Mouse (Mus musculus): Measurements from ENCODE around the gene Gata3. TPM values are rescaled to one million over a fixed set of nuclear protein-coding genes. Genes with fewer than 3 reads are reported as not detected.
A peak's percentile ranks its signal among the peaks of the same experiment; 100 is the strongest.

Gata3 gene
- polyA plus RNA-seq, 1 experiment from 2014 or later: 15.7 TPM

DNA sequence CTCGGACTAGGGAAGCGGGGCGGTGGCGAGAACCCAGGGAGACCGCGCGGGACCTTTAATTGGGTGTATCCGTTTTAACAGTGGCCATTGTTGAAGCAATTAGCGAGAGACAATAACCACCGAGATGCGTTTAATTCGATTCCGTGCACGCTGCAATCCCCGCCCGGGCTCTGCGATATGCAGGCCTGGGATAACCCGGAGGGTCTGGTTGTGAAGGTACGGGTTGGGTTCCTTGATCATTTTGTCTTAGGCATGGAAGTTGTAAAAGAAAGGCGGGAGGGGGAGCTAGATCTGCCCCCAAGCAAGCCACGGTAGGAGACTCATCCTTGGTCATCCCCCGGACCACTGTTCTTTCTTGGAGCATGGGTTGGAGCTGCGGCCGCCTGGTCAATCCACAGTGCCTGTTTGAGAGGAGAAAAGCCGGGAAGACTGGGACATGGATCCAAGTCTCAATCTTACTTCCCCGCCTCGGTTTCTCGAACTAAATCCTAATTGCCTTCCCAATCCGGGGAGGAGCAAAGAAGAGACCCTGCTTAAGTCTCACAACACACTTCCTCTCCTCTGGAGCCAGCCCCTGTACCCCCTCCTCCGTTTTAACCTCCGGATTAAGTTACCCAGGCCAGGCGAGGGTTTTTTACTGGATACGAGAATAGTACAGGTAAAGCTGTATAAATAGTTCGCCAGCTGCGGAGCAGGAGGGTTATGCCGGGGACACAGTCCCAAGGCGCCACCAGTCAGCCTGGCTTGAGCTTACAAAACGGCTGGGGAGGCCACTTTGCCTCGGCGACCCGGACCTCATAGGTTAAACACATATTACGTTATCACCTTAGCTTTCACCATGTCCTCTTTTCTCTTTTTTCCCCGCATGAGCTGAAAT is 6.7 kb downstream of the Gata3 start:
- Histone ChIP-seq H3K4me1 (ENCODE audit: control insufficient read depth, insufficient read depth, low read length) (peaks cover 20% of the 10 kb centered on the region; the same call in 1 of the 2 replicates), H3K27me3 (replicated peaks; ENCODE audit: control insufficient read depth, insufficient read depth, low read length) (peaks cover 91% of the 10 kb centered on the region), H3K36me3 (ENCODE audit: control insufficient read depth, insufficient read depth, low read length) (no peaks in the 10 kb centered on the region), H3K4me2 (ENCODE audit: low read depth, low read length) (peak overlapping the region; percentile 77), H3K9ac (ENCODE audit: low read depth, low read length) (peak overlapping the region; percentile 55), H3K4me3 (ENCODE audit: low read depth, low read length) (peak overlapping the region; percentile 39), H3K9me3 (ENCODE audit: control insufficient read depth, low read length) (no peaks in the 10 kb centered on the region), H3K27ac (replicated peaks; ENCODE audit: low read depth, low read length) (no peak overlapping the region)
- ATAC-seq (ENCODE audit: low read depth) (no peak), DNase-seq (ENCODE audit: low spot score) (no peak)
- WGBS: under 1% methylated on average over 43 of the region's 43 CpGs

DNA sequence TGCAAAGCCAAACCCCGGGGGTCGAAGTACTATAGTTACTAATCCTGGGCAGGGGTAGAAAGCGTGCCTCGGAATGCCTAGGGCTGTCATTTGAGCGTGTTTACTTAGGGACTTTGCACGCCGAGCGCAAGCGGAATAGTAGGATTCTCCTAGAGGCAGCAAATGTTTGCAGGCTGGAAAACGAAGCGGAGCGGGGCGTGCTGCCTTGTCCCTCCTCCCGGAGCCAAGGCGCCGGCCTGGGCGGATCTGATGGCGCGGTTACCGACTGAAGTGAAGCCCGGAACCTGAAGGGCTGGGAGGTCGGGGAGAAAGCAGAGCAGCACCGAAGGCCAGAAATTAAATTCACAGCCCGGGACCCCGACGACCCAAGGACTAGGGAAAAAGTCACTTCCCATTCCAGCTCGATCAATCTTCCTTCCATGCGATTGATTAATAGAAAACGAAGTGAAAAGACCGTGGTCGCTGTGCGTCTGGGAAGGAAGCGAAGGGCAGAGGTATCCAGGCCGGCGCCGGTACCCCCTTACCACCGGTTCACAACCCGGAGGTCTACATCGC is 7.4 kb downstream of the Gata3 start:
- H3K4me2 ChIP-seq (ENCODE audit: low read depth, low read length): peak overlapping the region; percentile 77
- no peaks in the 10 kb centered on the region for H3K36me3 ChIP-seq (ENCODE audit: control insufficient read depth, insufficient read depth, low read length)
- peak overlapping the region; percentile 39 for H3K4me3 ChIP-seq (ENCODE audit: low read depth, low read length)
- ATAC-seq (ENCODE audit: low read depth) (no peak), DNase-seq (ENCODE audit: low spot score) (peak; percentile 79)
- H3K4me1 ChIP-seq (ENCODE audit: control insufficient read depth, insufficient read depth, low read length): peaks cover 20% of the 10 kb centered on the region; the same call in 1 of the 2 replicates
- no peaks in the 10 kb centered on the region for H3K9me3 ChIP-seq (ENCODE audit: control insufficient read depth, low read length)
- whole genome bisulfite sequencing: under 1% methylated on average over 39 of the region's 39 CpGs
- peaks cover 88% of the 10 kb centered on the region for H3K27me3 ChIP-seq (replicated peaks; ENCODE audit: control insufficient read depth, insufficient read depth, low read length)
- no peak overlapping the region; the same call in 1 of the 2 replicates for H3K27ac ChIP-seq (replicated peaks; ENCODE audit: low read depth, low read length)
- H3K9ac ChIP-seq (ENCODE audit: low read depth, low read length): peak overlapping the region; percentile 55

DNA sequence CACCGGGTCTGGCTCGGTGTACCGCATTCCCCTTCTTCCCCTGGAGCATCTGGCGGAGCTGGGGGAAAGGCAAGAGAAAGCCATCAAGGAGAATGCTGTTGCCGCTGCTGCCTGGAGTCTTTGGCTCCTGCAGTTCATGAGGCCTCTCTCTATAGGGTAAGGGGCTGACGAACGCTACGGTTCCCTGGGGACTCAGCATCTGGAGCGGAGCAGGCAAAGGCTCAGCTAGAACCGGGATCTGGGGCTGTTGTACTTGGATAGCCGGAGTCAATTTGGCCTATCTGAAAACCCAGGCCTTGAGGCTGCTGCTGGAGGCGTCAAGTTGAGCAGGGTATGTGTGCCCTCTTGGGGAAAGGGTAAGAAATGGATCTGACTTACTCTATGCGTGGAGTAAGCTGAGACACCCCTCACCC is 8.2 kb downstream of the Gata3 start:
- H3K9ac ChIP-seq (ENCODE audit: low read depth, low read length): peak overlapping the region; percentile 56

GRCm38 (mm10) chr2:9881051-9881591 is 8.7 kb downstream of the Gata3 start, which contains the start of gene 4930412O13Rik:
4930412O13Rik (plus strand) TSS chr2:9881252.
- Histone ChIP-seq H3K9me3 (ENCODE audit: control insufficient read depth, low read length) (no peaks in the 10 kb centered on the region), H3K4me2 (ENCODE audit: low read depth, low read length) (peak within 1 kb of the TSS; percentile 77), H3K4me1 (ENCODE audit: control insufficient read depth, insufficient read depth, low read length) (peaks cover 27% of the 10 kb centered on the region; the same call in 1 of the 2 replicates), H3K27me3 (replicated peaks; ENCODE audit: control insufficient read depth, insufficient read depth, low read length) (peaks cover 88% of the 10 kb centered on the region), H3K27ac (replicated peaks; ENCODE audit: low read depth, low read length) (peak within 1 kb of the TSS; percentile 61), H3K36me3 (ENCODE audit: control insufficient read depth, insufficient read depth, low read length) (no peaks in the 10 kb centered on the region), H3K9ac (ENCODE audit: low read depth, low read length) (peak within 1 kb of the TSS; percentile 56), H3K4me3 (ENCODE audit: low read depth, low read length) (peak within 1 kb of the TSS; percentile 48)
- DNase-seq (ENCODE audit: low spot score) (no peak), ATAC-seq (ENCODE audit: low read depth) (no peak)
- WGBS: under 1% methylated on average over 23 of the region's 35 CpGs

More for the DNA sequence above, 8.2 kb downstream of the Gata3 start:
- Histone ChIP-seq H3K4me3 (ENCODE audit: low read depth, low read length) (peak overlapping the region; percentile 39), H3K4me2 (ENCODE audit: low read depth, low read length) (peak overlapping the region; percentile 77), H3K36me3 (ENCODE audit: control insufficient read depth, insufficient read depth, low read length) (no peaks in the 10 kb centered on the region), H3K27me3 (replicated peaks; ENCODE audit: control insufficient read depth, insufficient read depth, low read length) (peaks cover 88% of the 10 kb centered on the region), H3K27ac (replicated peaks; ENCODE audit: low read depth, low read length) (peak overlapping the region; percentile 61), H3K9me3 (ENCODE audit: control insufficient read depth, low read length) (no peaks in the 10 kb centered on the region), H3K4me1 (ENCODE audit: control insufficient read depth, insufficient read depth, low read length) (peaks cover 27% of the 10 kb centered on the region; the same call in 1 of the 2 replicates)
- DNase-seq (ENCODE audit: low spot score): no peak
- WGBS: 0% methylated on average over 12 of the region's 13 CpGs
- no peak for ATAC-seq (ENCODE audit: low read depth)

DNA sequence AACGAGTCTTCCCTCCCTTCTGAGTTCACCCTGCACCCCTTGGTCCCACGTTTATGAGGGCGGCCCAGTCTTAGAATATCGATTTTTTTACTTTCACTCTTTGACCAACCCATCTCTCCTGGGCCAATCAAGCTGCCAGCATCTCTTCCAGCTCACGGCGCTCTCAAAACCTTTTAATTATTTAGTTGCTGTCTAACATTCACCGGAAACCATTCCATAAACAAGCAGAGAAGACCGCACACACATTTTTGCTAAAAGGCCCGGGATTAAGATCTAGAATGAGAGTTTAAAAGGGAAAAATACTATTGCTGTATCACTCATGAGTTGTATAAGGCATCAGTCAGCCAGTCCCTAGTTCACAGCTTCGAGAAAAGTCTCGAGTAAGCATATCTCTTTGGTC is 9.6 kb downstream of the Gata3 start:
- Histone ChIP-seq H3K4me2 (ENCODE audit: low read depth, low read length) (peak overlapping the region; percentile 77), H3K27me3 (replicated peaks; ENCODE audit: control insufficient read depth, insufficient read depth, low read length) (peaks cover 88% of the 10 kb centered on the region), H3K4me1 (ENCODE audit: control insufficient read depth, insufficient read depth, low read length) (peaks cover 27% of the 10 kb centered on the region; the same call in 1 of the 2 replicates), H3K4me3 (ENCODE audit: low read depth, low read length) (peak overlapping the region; percentile 48), H3K27ac (replicated peaks; ENCODE audit: low read depth, low read length) (no peak overlapping the region), H3K9ac (ENCODE audit: low read depth, low read length) (no peak overlapping the region), H3K9me3 (ENCODE audit: control insufficient read depth, low read length) (no peaks in the 10 kb centered on the region), H3K36me3 (ENCODE audit: control insufficient read depth, insufficient read depth, low read length) (no peaks in the 10 kb centered on the region)
- 8% methylated on average over 11 of the region's 11 CpGs for WGBS
- DNase-seq (ENCODE audit: low spot score) (no peak), ATAC-seq (ENCODE audit: low read depth) (no peak)

DNA sequence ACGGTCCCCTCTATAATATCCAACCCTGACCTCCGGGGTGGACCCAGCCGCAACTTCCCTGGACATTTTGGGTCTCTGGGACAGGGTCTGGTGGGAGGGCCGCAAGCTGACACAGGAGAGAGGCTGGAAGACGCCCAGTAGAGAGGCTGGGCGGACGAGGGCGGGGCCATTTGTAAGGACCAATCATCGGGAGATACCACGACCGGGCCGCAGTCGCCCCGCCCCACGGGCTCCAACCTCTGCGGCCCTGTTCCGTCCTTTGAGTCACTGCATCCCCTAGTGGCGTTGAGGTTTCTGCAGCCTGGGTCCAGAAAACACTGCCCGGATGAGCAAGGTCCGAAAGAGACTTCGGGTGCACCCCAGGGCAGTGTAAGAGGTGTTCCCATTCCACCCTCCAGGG is 10.3 kb downstream of the Gata3 start:
- H3K4me1 ChIP-seq (ENCODE audit: control insufficient read depth, insufficient read depth, low read length): peaks cover 27% of the 10 kb centered on the region; the same call in 1 of the 2 replicates
- WGBS: 0% methylated on average over 21 of the region's 21 CpGs
- DNase-seq (ENCODE audit: low spot score): peak; percentile 97
- H3K9ac ChIP-seq (ENCODE audit: low read depth, low read length): peak overlapping the region; percentile 55
- H3K36me3 ChIP-seq (ENCODE audit: control insufficient read depth, insufficient read depth, low read length): no peaks in the 10 kb centered on the region
- H3K4me2 ChIP-seq (ENCODE audit: low read depth, low read length): peak overlapping the region; percentile 77
- H3K9me3 ChIP-seq (ENCODE audit: control insufficient read depth, low read length): no peaks in the 10 kb centered on the region
- peak overlapping the region; percentile 48 for H3K4me3 ChIP-seq (ENCODE audit: low read depth, low read length)
- ATAC-seq (ENCODE audit: low read depth): peak; percentile 95
- peak overlapping the region; percentile 65; the same call in 1 of the 2 replicates for H3K27ac ChIP-seq (replicated peaks; ENCODE audit: low read depth, low read length)
- H3K27me3 ChIP-seq (replicated peaks; ENCODE audit: control insufficient read depth, insufficient read depth, low read length): peaks cover 88% of the 10 kb centered on the region

DNA sequence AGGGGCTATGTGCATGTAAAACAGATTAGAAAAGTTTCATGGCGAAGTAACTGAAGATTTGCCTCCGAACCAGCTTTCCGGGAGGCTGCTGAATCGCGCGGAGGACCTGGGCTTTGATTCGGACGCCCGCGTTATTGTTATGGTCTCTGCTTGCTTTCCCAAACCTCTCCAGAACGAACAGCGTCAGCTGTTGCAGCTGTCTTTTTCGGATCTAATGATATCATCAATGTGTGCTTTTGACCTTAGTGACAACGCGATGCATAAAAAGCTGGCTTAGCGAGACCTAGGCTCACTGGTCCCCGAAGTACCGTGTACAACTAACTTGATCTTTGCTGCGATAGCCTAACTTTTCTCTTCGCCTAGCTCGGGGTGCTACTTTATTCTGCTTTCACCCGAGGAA is 10.7 kb downstream of the Gata3 start:
- Histone ChIP-seq H3K27ac (replicated peaks; ENCODE audit: low read depth, low read length) (peak overlapping the region; percentile 65), H3K9me3 (ENCODE audit: control insufficient read depth, low read length) (no peaks in the 10 kb centered on the region), H3K4me1 (ENCODE audit: control insufficient read depth, insufficient read depth, low read length) (peaks cover 27% of the 10 kb centered on the region; the same call in 1 of the 2 replicates), H3K4me3 (ENCODE audit: low read depth, low read length) (peak overlapping the region; percentile 48), H3K9ac (ENCODE audit: low read depth, low read length) (peak overlapping the region; percentile 55), H3K27me3 (replicated peaks; ENCODE audit: control insufficient read depth, insufficient read depth, low read length) (peaks cover 88% of the 10 kb centered on the region), H3K4me2 (ENCODE audit: low read depth, low read length) (peak overlapping the region; percentile 77), H3K36me3 (ENCODE audit: control insufficient read depth, insufficient read depth, low read length) (no peaks in the 10 kb centered on the region)
- WGBS: 0% methylated on average over 22 of the region's 22 CpGs
- DNase-seq (ENCODE audit: low spot score): no peak
- ATAC-seq (ENCODE audit: low read depth): peak; percentile 8; the same call in 1 of the 2 replicates

DNA sequence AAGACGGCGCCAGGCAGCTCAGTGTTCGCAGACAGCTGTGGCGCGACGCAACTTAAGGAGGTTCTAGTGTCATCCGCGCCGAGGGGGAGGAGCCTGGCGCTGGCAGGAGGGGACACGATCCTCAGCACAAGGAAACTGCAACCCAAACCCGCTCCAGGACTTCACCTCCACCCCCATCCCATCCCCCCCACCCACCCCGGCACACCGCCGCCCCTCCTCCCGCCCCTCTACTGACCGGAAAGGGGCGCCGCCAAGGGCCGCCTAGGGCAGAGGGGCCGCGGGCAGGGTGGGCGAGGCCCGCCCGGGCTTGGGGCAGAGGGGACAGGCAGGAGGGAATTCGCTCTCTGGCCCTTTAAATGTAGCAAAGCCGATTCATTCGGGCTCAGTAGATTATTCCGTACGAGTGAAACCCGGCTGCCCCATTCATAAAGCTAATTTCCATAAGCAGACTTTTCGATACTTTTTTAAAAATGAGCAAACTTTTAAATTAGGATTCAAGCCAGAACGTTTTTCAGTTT is 11.2 kb downstream of the Gata3 start:
- H3K36me3 ChIP-seq (ENCODE audit: control insufficient read depth, insufficient read depth, low read length): no peaks in the 10 kb centered on the region
- H3K27me3 ChIP-seq (replicated peaks; ENCODE audit: control insufficient read depth, insufficient read depth, low read length): peaks cover 88% of the 10 kb centered on the region
- WGBS: under 1% methylated on average over 28 of the region's 33 CpGs
- peak overlapping the region; percentile 48 for H3K4me3 ChIP-seq (ENCODE audit: low read depth, low read length)
- H3K27ac ChIP-seq (replicated peaks; ENCODE audit: low read depth, low read length): peak overlapping the region; percentile 65
- H3K4me2 ChIP-seq (ENCODE audit: low read depth, low read length): peak overlapping the region; percentile 77
- peak; percentile 88 for DNase-seq (ENCODE audit: low spot score)
- H3K9me3 ChIP-seq (ENCODE audit: control insufficient read depth, low read length): no peaks in the 10 kb centered on the region
- peaks cover 27% of the 10 kb centered on the region; the same call in 1 of the 2 replicates for H3K4me1 ChIP-seq (ENCODE audit: control insufficient read depth, insufficient read depth, low read length)
- ATAC-seq (ENCODE audit: low read depth): peak; percentile 27
- peak overlapping the region; percentile 55 for H3K9ac ChIP-seq (ENCODE audit: low read depth, low read length)

Data from embryonic facial prominence, embryonic 14.5 days (tissue).